Mouse (Mus musculus) liver, embryonic 14.5 days (tissue): ENCODE data around the gene Enox1. TPM values are rescaled to one million over a fixed set of nuclear protein-coding genes. Genes with fewer than 3 reads are reported as not detected.

ENCODE experiments used
- ATAC-seq: fragments of 200-750 bp; cut with Nextera tagmentation; 2 replicates; pipeline ENCODE4 v1.8.0; 2017; ENCODE audit warnings: moderate number of reproducible peaks, mild to moderate bottlenecking, moderate library complexity; ENCODE audit not compliant: insufficient read depth
- DNase-seq, 3 experiments: peaks; one replicate each; pipeline ENCODE4 v3.0.0-alpha.2; 2012 to 2013; ENCODE audit warnings: low read depth in 3 of 3, low spot score in 3 of 3
- H3K27ac ChIP-seq: fragments of 300-500 bp; sonication (generic); 2 replicates; pipeline ENCODE4 v1.5.1; 2014; ENCODE audit warnings: moderate library complexity, mild to moderate bottlenecking, control low read depth, inconsistent platforms
- H3K27me3 ChIP-seq: fragments of 300-500 bp; sonication (generic); 2 replicates; pipeline ENCODE4 v1.6.1; 2014; ENCODE audit warnings: mild to moderate bottlenecking, low read length, moderate library complexity; ENCODE audit not compliant: control insufficient read depth, insufficient read depth
- H3K36me3 ChIP-seq: fragments of 300-500 bp; sonication (generic); replicated peaks from 2 replicates; pipeline ENCODE4 v1.6.1; 2014; ENCODE audit warnings: low read depth; ENCODE audit not compliant: control insufficient read depth, insufficient read depth
- H3K4me1 ChIP-seq, 2 experiments: fragments of 200-500 bp in 1 of 2; fragments of 300-500 bp in 1 of 2; sonication (generic) in 1 of 2; replicated peaks; 2 replicates each; pipeline ENCODE4 v1.6.1; 2012 to 2014; ENCODE audit warnings: antibody characterized with exemption in 1 of 2, inconsistent platforms in 1 of 2, low read length in 1 of 2; ENCODE audit not compliant: control insufficient read depth in 2 of 2, insufficient read depth in 2 of 2
- H3K4me2 ChIP-seq: fragments of 300-500 bp; sonication (generic); 2 replicates; pipeline ENCODE4 v1.6.1; 2014; ENCODE audit warnings: low read depth, mild to moderate bottlenecking, control low read depth, moderate library complexity
- H3K4me3 ChIP-seq, 2 experiments: fragments of 200-500 bp in 1 of 2; fragments of 300-500 bp in 1 of 2; sonication (generic) in 1 of 2; 2 replicates each; pipeline ENCODE4 v1.5.1; 2012 to 2014; ENCODE audit warnings: low read depth in 2 of 2, low read length in 2 of 2, mild to moderate bottlenecking in 2 of 2, control low read depth in 1 of 2, inconsistent platforms in 1 of 2, moderate library complexity in 1 of 2; ENCODE audit not compliant: insufficient read depth in 1 of 2
- H3K9ac ChIP-seq: fragments of 300-500 bp; sonication (generic); replicated peaks from 2 replicates; pipeline ENCODE4 v1.6.1; 2014; ENCODE audit warnings: mild to moderate bottlenecking, control low read depth, moderate library complexity
- H3K9me3 ChIP-seq: fragments of 300-500 bp; sonication (generic); 2 replicates; pipeline ENCODE4 v1.6.1; 2016; ENCODE audit warnings: low read length, mixed read lengths; ENCODE audit not compliant: control insufficient read depth
- CTCF ChIP-seq: IDR thresholded peaks from 2 replicates; pipeline ENCODE4 v1.5.1; 2016; ENCODE audit warnings: antibody characterized with exemption, low read depth, control low read depth
- EP300 ChIP-seq: IDR thresholded peaks from 2 replicates; pipeline ENCODE4 v1.6.1; 2016; ENCODE audit warnings: antibody characterized with exemption, low read depth
- WGBS: fragments of 180-500 bp; shearing (Covaris S2); extraction: QIAGEN DNeasy Blood & Tissue Kit; methylation state at CpG from one replicate; pipeline ENCODE4 v1.1.7; 2014; ENCODE audit not compliant: insufficient replicate concordance; 5-methylcytosine and 5-hydroxymethylcytosine counted together
- polyA plus RNA-seq, 2 experiments: library from polyadenylated mRNA; depleted of rRNA in 1 of 2; stranded (reverse) in 1 of 2; unstranded in 1 of 2; fragments of >200 nt; fragmentation: Nextera tagmentation in 1 of 2; extraction: Ambion mirVana in 1 of 2; gene quantifications; 2 replicates each; pipeline versions ENCODE4 v1.2.1 to v1.2.3; 2012 to 2014

Enox1 gene
- polyA plus RNA-seq, 2 experiments = 0.07 to 0.10 TPM

- 52% methylated on average over 1 of the region's 1 CpGs for WGBS
- no peaks in the 10 kb centered on the region for H3K9me3 ChIP-seq
- no peaks in the 10 kb centered on the region for H3K27me3 ChIP-seq
- no peaks in the 10 kb centered on the region for H3K36me3 ChIP-seq
- H3K27ac ChIP-seq = no peak overlapping the region
- ATAC-seq (no peak), DNase-seq (no peak)
- H3K4me2 ChIP-seq = no peak overlapping the region
- TF ChIP-seq EP300 (no peak), CTCF (no peak)
- no peak overlapping the region for H3K4me3 ChIP-seq
- no peak overlapping the region for H3K9ac ChIP-seq
- no peaks in the 10 kb centered on the region for H3K4me1 ChIP-seq
These were observed 369.7 kb downstream of the Enox1 start for GRCm38 (mm10) chr14:77526262-77526661.

GRCm38 (mm10) chr14:77529201-77529600 is 372.6 kb downstream of the Enox1 start:
- no peaks in the 10 kb centered on the region for H3K9me3 ChIP-seq
- no peaks in the 10 kb centered on the region for H3K36me3 ChIP-seq
- H3K9ac ChIP-seq = no peak overlapping the region
- no peak overlapping the region for H3K4me3 ChIP-seq
- ATAC-seq (no peak), DNase-seq (no peak)
- no peak overlapping the region for H3K4me2 ChIP-seq
- 66% methylated on average over 9 of the region's 9 CpGs for WGBS
- no peaks in the 10 kb centered on the region for H3K4me1 ChIP-seq
- H3K27ac ChIP-seq = no peak overlapping the region
- H3K27me3 ChIP-seq = no peaks in the 10 kb centered on the region
- no peak for TF ChIP-seq EP300
- TF ChIP-seq CTCF = no peak

GRCm38 (mm10) chr14:77529621-77530020 is 373.1 kb downstream of the Enox1 start:
- Histone ChIP-seq H3K36me3 (no peaks in the 10 kb centered on the region), H3K9me3 (no peaks in the 10 kb centered on the region), H3K9ac (no peak overlapping the region), H3K4me3 (no peak overlapping the region), H3K4me2 (no peak overlapping the region), H3K27ac (no peak overlapping the region), H3K4me1 (no peaks in the 10 kb centered on the region), H3K27me3 (no peaks in the 10 kb centered on the region)
- TF ChIP-seq CTCF = no peak
- TF ChIP-seq EP300 = no peak
- DNase-seq = no peak
- no peak for ATAC-seq
- 54% methylated on average over 5 of the region's 5 CpGs for WGBS

DNA sequence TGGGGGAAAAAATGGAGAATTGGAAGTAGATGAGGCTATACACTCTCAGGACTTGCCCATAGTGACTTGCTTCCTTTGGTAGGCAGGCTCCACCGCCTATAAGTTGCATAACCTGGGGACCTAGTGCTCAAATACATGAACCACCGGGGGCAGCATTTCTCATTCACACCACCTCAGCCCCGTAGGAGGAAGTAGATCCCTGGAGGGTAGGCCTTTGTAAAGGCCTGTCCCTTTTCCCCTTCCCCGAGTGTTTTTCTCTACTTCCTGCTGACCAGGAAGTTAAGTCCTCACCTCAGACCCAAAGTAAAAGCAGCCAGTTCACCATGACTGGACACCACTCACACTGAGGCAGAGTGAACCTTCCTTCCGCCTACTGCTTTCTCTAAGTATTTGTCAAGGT is 377.1 kb downstream of the Enox1 start:
- ATAC-seq = no peak
- WGBS = 31% methylated on average over 5 of the region's 5 CpGs

DNA sequence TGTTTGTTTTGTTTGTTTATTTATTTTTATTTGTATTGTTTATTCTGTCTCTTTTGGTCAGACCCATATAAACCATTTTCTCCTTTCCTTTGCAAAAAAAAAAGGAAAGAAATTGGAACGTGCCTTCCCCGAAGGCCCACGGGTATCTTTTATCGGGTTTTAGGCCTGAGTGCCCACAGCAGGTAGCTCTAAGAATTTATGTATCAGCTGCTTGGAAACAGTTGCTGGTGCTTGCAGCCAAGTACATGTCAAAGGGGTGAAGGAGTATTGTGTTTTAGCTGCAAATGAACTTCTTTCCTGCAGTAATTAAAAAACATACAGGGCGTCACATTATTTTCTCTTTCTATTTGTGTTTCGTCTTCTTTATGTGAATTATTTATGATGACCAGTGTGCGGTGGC is 377.6 kb downstream of the Enox1 start:
- Histone ChIP-seq H3K9me3 (no peaks in the 10 kb centered on the region), H3K4me3 (no peak overlapping the region), H3K4me1 (no peaks in the 10 kb centered on the region), H3K27me3 (no peaks in the 10 kb centered on the region), H3K36me3 (no peaks in the 10 kb centered on the region), H3K4me2 (no peak overlapping the region), H3K27ac (no peak overlapping the region), H3K9ac (no peak overlapping the region)
- 81% methylated on average over 7 of the region's 7 CpGs for WGBS
- ATAC-seq = no peak
- no peak for TF ChIP-seq CTCF
- TF ChIP-seq EP300 = no peak
- no peak for DNase-seq

More for the DNA sequence above, 377.1 kb downstream of the Enox1 start:
- no peak for TF ChIP-seq EP300
- TF ChIP-seq CTCF = no peak
- no peaks in the 10 kb centered on the region for H3K9me3 ChIP-seq
- H3K9ac ChIP-seq = no peak overlapping the region
- DNase-seq = no peak
- no peaks in the 10 kb centered on the region for H3K36me3 ChIP-seq
- H3K27ac ChIP-seq = no peak overlapping the region
- H3K27me3 ChIP-seq = no peaks in the 10 kb centered on the region
- H3K4me2 ChIP-seq = no peak overlapping the region
- H3K4me1 ChIP-seq = no peaks in the 10 kb centered on the region
- no peak overlapping the region for H3K4me3 ChIP-seq
